Mouse (Mus musculus): ENCODE data around the gene Sowaha. TPM values are rescaled to one million over a fixed set of nuclear protein-coding genes. Genes with fewer than 3 reads are reported as not detected.
A peak's percentile ranks its signal among the peaks of the same experiment; 100 is the strongest.

The Sowaha gene
- polyA plus RNA-seq, 1 experiment from 2014 or later, result 0.08 TPM

DNA sequence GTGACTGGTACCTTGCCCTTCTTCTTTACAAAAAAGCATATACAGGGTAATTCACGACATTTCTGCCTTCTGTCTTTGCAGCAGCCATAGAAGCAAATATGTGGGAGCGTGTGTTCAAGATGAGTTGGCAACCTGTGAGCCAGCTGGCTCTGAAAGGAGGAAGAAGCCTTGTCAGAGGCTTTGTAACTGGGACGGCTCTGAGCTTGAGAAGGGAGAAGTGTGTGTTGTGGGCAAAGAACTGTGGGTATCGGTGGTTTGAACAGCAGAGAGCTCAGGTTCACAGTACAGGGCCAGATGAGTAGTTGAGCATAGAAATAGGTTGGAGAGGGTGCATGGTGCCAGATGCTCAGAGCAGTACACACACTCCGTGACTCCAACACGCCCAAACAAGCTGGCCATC lies 16.9 kb upstream of the Sowaha start:
- ATAC-seq (ENCODE audit: insufficient number of reproducible peaks, low FRiP score, low TSS enrichment, low read depth) (no peak), DNase-seq (ENCODE audit: low spot score) (no peak)
- no peak overlapping the region for H3K27ac ChIP-seq (replicated peaks; ENCODE audit: low read depth, low read length)

DNA sequence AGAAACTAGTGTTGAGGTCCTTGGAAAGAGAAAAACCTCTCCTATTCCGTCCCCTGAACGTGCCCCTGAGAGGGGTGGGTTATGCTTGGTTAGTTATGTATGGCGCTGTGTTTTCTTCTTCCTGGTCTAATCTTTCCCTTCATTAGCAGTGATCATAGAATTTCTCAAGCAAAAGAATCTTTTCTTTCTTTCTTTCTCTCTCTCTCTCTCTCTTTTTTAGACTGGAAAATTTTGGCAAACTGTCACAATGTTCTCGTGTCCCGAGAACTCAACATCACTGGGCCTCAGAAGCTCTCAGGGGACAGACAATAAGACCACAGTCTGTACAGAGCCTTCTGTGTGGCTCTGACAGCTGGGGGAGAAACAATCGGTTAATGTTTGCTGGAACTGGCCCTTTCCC lies 15.3 kb upstream of the Sowaha start:
- no peak for ATAC-seq (ENCODE audit: insufficient number of reproducible peaks, low FRiP score, low TSS enrichment, low read depth)
- no peak overlapping the region for H3K27ac ChIP-seq (replicated peaks; ENCODE audit: low read depth, low read length)
- H3K36me3 ChIP-seq (ENCODE audit: control insufficient read depth, insufficient read depth, low read length), result no peaks in the 10 kb centered on the region
- no peaks in the 10 kb centered on the region for H3K9me3 ChIP-seq (ENCODE audit: control insufficient read depth, low read length)
- DNase-seq (ENCODE audit: low spot score), result no peak
- no peak overlapping the region for H3K9ac ChIP-seq (ENCODE audit: low read length)
- H3K4me1 ChIP-seq (ENCODE audit: control insufficient read depth, insufficient read depth, low read length), result no peaks in the 10 kb centered on the region
- no peaks in the 10 kb centered on the region for H3K27me3 ChIP-seq (ENCODE audit: control insufficient read depth, insufficient read depth, low read length)
- no peak overlapping the region for H3K4me3 ChIP-seq (ENCODE audit: low read depth, low read length)
- WGBS, result 83% methylated on average over 6 of the region's 6 CpGs
- no peak overlapping the region for H3K4me2 ChIP-seq (ENCODE audit: low read depth, severe bottlenecking)

More for the DNA sequence above, 16.9 kb upstream of the Sowaha start:
- no peaks in the 10 kb centered on the region for H3K36me3 ChIP-seq (ENCODE audit: control insufficient read depth, insufficient read depth, low read length)
- WGBS, result 72% methylated on average over 6 of the region's 6 CpGs
- no peak overlapping the region for H3K4me2 ChIP-seq (ENCODE audit: low read depth, severe bottlenecking)
- H3K27me3 ChIP-seq (ENCODE audit: control insufficient read depth, insufficient read depth, low read length), result no peaks in the 10 kb centered on the region
- H3K9ac ChIP-seq (ENCODE audit: low read length), result no peak overlapping the region
- H3K4me1 ChIP-seq (ENCODE audit: control insufficient read depth, insufficient read depth, low read length), result no peaks in the 10 kb centered on the region
- H3K4me3 ChIP-seq (ENCODE audit: low read depth, low read length), result no peak overlapping the region
- H3K9me3 ChIP-seq (ENCODE audit: control insufficient read depth, low read length), result no peaks in the 10 kb centered on the region

- no peak overlapping the region for H3K4me2 ChIP-seq (ENCODE audit: low read depth, severe bottlenecking)
- H3K36me3 ChIP-seq (ENCODE audit: control insufficient read depth, insufficient read depth, low read length), result no peaks in the 10 kb centered on the region
- no peaks in the 10 kb centered on the region for H3K9me3 ChIP-seq (ENCODE audit: control insufficient read depth, low read length)
- H3K27me3 ChIP-seq (ENCODE audit: control insufficient read depth, insufficient read depth, low read length), result no peaks in the 10 kb centered on the region
- no peaks in the 10 kb centered on the region for H3K4me1 ChIP-seq (ENCODE audit: control insufficient read depth, insufficient read depth, low read length)
- no peak overlapping the region for H3K4me3 ChIP-seq (ENCODE audit: low read depth, low read length)
- H3K27ac ChIP-seq (replicated peaks; ENCODE audit: low read depth, low read length), result no peak overlapping the region
- 17% methylated on average over 3 of the region's 3 CpGs for WGBS
- DNase-seq (ENCODE audit: low spot score) (no peak), ATAC-seq (ENCODE audit: insufficient number of reproducible peaks, low FRiP score, low TSS enrichment, low read depth) (no peak)
- no peak overlapping the region for H3K9ac ChIP-seq (ENCODE audit: low read length)
Observed at GRCm38 (mm10) chr11:53493243-53493955, 13.3 kb upstream of the Sowaha start.

DNA sequence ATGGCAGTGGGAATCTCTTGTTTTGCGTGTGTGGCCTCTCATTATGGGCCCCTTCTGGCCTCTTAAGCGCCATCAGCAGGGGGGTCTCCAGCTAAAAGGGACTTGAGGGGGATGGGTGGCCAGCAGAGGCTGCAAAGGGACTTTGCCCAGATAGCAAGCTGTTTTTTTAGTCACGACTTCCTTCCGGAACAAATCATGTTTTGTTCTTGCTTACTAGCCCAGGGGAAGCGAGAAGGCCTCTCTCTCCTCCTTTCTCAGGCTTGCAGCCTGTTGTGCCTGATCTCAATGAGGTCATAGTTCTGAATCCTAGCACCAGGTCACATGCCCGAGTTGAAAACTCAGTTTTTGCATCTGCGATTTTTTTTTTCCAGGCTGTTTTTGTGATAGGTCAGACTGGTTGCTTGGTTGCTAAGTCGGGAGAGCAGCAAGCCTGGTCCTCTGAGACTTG lies 11.9 kb upstream of the Sowaha start:
- H3K4me2 ChIP-seq (ENCODE audit: low read depth, severe bottlenecking), result no peak overlapping the region
- H3K9me3 ChIP-seq (ENCODE audit: control insufficient read depth, low read length), result no peaks in the 10 kb centered on the region
- 40% methylated on average over 8 of the region's 8 CpGs for WGBS
- H3K36me3 ChIP-seq (ENCODE audit: control insufficient read depth, insufficient read depth, low read length), result no peaks in the 10 kb centered on the region
- 0 out of 2 replicates have a peak overlapping the region, but pooled peaks have one; percentile 6 for H3K27ac ChIP-seq (replicated peaks; ENCODE audit: low read depth, low read length)
- no peak for ATAC-seq (ENCODE audit: insufficient number of reproducible peaks, low FRiP score, low TSS enrichment, low read depth)
- H3K9ac ChIP-seq (ENCODE audit: low read length), result no peak overlapping the region
- DNase-seq (ENCODE audit: low spot score), result no peak
- no peak overlapping the region for H3K4me3 ChIP-seq (ENCODE audit: low read depth, low read length)
- peaks cover 5% of the 10 kb centered on the region; the same call in 1 of the 2 replicates for H3K27me3 ChIP-seq (ENCODE audit: control insufficient read depth, insufficient read depth, low read length)
- 0 out of 2 replicates have a peak, but pooled peaks cover 4% of the 10 kb centered on the region for H3K4me1 ChIP-seq (ENCODE audit: control insufficient read depth, insufficient read depth, low read length)

DNA sequence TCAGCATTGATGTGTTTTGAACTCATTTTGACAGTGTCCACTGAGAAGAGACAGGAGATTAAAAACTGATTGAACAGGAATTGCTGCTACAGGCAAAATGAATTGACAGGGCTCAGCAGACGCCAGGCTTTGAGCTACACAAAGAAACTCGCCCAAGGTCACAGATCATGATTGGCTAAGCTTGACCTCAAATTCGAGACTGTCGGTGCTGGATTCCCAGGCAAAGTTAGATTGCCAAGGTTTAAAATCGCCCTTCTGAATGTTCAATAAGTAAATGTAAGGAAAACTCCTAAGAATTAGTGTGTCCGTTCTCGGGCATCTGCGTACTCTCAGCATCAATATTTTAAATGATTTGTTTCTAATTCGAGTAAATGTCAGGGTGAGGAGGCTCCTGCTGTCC lies 9.3 kb upstream of the Sowaha start:
- 0 out of 2 replicates have a peak, but pooled peaks cover 6% of the 10 kb centered on the region for H3K4me1 ChIP-seq (ENCODE audit: control insufficient read depth, insufficient read depth, low read length)
- no peak overlapping the region for H3K9ac ChIP-seq (ENCODE audit: low read length)
- no peaks in the 10 kb centered on the region for H3K9me3 ChIP-seq (ENCODE audit: control insufficient read depth, low read length)
- peaks cover 5% of the 10 kb centered on the region; the same call in 1 of the 2 replicates for H3K27me3 ChIP-seq (ENCODE audit: control insufficient read depth, insufficient read depth, low read length)
- H3K27ac ChIP-seq (replicated peaks; ENCODE audit: low read depth, low read length), result no peak overlapping the region
- no peak for DNase-seq (ENCODE audit: low spot score)
- WGBS, result 85% methylated on average over 9 of the region's 9 CpGs
- no peak for ATAC-seq (ENCODE audit: insufficient number of reproducible peaks, low FRiP score, low TSS enrichment, low read depth)
- H3K4me2 ChIP-seq (ENCODE audit: low read depth, severe bottlenecking), result no peak overlapping the region
- H3K4me3 ChIP-seq (ENCODE audit: low read depth, low read length), result no peak overlapping the region
- H3K36me3 ChIP-seq (ENCODE audit: control insufficient read depth, insufficient read depth, low read length), result no peaks in the 10 kb centered on the region

DNA sequence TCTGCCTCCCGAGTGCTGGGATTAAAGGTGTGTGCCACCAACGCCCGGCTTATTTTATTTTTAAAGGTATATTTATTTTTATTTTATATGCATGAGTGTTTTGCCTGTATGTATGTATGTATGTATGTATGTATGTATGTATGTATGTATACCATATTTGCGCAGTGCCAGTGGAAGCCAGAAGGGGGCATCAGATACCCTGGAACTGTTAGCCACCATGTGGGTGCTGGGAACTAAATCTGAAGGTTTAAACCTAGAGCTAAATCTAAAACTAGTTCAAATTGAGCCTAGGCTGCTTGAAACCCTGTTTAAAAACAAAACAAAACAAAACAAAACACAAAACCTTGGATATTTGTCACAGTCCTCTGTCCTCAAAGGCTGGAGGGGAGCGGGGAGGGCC lies 8.9 kb upstream of the Sowaha start:
- H3K27me3 ChIP-seq (ENCODE audit: control insufficient read depth, insufficient read depth, low read length), result peaks cover 5% of the 10 kb centered on the region; the same call in 1 of the 2 replicates
- no peak overlapping the region for H3K4me3 ChIP-seq (ENCODE audit: low read depth, low read length)
- no peak overlapping the region for H3K4me2 ChIP-seq (ENCODE audit: low read depth, severe bottlenecking)
- 0 out of 2 replicates have a peak, but pooled peaks cover 6% of the 10 kb centered on the region for H3K4me1 ChIP-seq (ENCODE audit: control insufficient read depth, insufficient read depth, low read length)
- 95% methylated on average over 5 of the region's 5 CpGs for WGBS
- no peak for DNase-seq (ENCODE audit: low spot score)
- no peak overlapping the region for H3K9ac ChIP-seq (ENCODE audit: low read length)
- no peaks in the 10 kb centered on the region for H3K36me3 ChIP-seq (ENCODE audit: control insufficient read depth, insufficient read depth, low read length)
- no peak for ATAC-seq (ENCODE audit: insufficient number of reproducible peaks, low FRiP score, low TSS enrichment, low read depth)
- H3K9me3 ChIP-seq (ENCODE audit: control insufficient read depth, low read length), result no peaks in the 10 kb centered on the region
- no peak overlapping the region for H3K27ac ChIP-seq (replicated peaks; ENCODE audit: low read depth, low read length)

DNA sequence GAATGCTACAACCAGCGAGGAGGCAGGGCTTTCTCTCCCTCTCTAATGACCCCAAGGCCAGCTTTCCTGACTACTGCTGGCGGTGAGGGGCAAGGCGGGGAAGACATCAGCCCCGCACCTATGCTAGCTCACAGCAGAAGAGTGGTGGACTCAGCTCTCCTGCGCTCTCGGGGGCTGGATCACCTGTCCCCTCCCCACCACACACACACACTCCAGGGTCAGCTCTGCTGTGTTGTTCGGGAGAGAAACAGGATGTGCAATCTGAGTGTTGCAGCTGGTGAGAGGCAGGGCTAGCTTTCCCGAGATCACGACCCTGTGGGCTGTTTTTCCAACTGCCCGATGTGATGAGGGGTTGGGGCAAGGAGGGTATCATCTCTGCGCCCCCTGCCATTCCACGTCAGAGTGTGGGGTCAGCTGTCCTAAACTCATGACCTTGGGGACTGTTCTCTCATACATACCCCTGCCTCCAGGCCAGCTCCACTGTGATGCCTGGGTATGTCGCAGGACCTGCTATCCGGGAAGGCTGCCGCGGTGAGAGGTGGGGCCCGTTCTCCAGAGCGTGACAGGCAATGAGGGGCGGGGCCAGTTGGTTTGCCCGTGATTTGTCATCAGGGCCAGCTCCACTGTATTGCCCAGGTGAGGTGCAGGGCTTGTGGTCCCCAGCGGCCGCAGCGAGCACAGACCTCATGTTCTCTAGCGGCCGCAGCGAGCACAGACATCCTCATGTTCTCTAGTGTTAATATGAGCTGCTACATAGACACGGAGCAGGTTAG lies 6.9 kb upstream of the Sowaha start:
- peak overlapping the region; percentile 51 for H3K4me2 ChIP-seq (ENCODE audit: low read depth, severe bottlenecking)
- no peaks in the 10 kb centered on the region for H3K9me3 ChIP-seq (ENCODE audit: control insufficient read depth, low read length)
- H3K9ac ChIP-seq (ENCODE audit: low read length), result peak overlapping the region; percentile 19; the same call in 1 of the 2 replicates
- peak overlapping the region; percentile 19 for H3K4me3 ChIP-seq (ENCODE audit: low read depth, low read length)
- H3K36me3 ChIP-seq (ENCODE audit: control insufficient read depth, insufficient read depth, low read length), result no peaks in the 10 kb centered on the region
- ATAC-seq (ENCODE audit: insufficient number of reproducible peaks, low FRiP score, low TSS enrichment, low read depth), result peak; percentile 47; the same call in 1 of the 2 replicates
- WGBS, result 8% methylated on average over 27 of the region's 27 CpGs
- DNase-seq (ENCODE audit: low spot score), result peak; percentile 57
- 0 out of 2 replicates have a peak, but pooled peaks cover 6% of the 10 kb centered on the region for H3K4me1 ChIP-seq (ENCODE audit: control insufficient read depth, insufficient read depth, low read length)
- H3K27ac ChIP-seq (replicated peaks; ENCODE audit: low read depth, low read length), result no peak overlapping the region
- peaks cover 5% of the 10 kb centered on the region; the same call in 1 of the 2 replicates for H3K27me3 ChIP-seq (ENCODE audit: control insufficient read depth, insufficient read depth, low read length)

DNA sequence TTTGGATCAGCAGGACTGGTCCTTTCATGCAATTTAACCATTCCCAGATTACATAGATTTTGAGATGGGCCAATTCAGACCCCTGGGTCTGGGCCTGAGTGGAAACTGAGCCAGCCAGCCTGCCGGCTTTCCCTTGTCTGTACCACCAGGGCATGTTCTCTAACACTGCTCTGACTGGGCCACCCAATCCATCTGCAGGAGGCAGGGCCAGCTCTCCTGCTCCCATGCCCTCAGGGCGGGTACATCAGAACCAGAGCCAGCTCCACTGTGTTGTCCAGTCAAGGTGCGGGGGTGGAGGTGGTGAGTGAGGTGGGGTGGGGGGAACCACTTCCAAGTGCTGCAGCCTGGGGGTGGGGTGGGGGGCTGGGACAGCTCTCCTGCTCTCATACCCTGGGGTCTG lies 6.3 kb upstream of the Sowaha start:
- no peak overlapping the region for H3K9ac ChIP-seq (ENCODE audit: low read length)
- H3K27ac ChIP-seq (replicated peaks; ENCODE audit: low read depth, low read length), result no peak overlapping the region
- no peak overlapping the region for H3K4me3 ChIP-seq (ENCODE audit: low read depth, low read length)
- H3K36me3 ChIP-seq (ENCODE audit: control insufficient read depth, insufficient read depth, low read length), result no peaks in the 10 kb centered on the region
- no peaks in the 10 kb centered on the region for H3K9me3 ChIP-seq (ENCODE audit: control insufficient read depth, low read length)
- 0 out of 2 replicates have a peak, but pooled peaks cover 6% of the 10 kb centered on the region for H3K4me1 ChIP-seq (ENCODE audit: control insufficient read depth, insufficient read depth, low read length)
- ATAC-seq (ENCODE audit: insufficient number of reproducible peaks, low FRiP score, low TSS enrichment, low read depth), result no peak
- no peak for DNase-seq (ENCODE audit: low spot score)
- H3K27me3 ChIP-seq (ENCODE audit: control insufficient read depth, insufficient read depth, low read length), result peaks cover 7% of the 10 kb centered on the region
- no peak overlapping the region for H3K4me2 ChIP-seq (ENCODE audit: low read depth, severe bottlenecking)
- WGBS, result 65% methylated on average over 3 of the region's 3 CpGs
